Comparison of ENCODE assay signal across 8 mouse cellular contexts in the genomic region with DNA sequence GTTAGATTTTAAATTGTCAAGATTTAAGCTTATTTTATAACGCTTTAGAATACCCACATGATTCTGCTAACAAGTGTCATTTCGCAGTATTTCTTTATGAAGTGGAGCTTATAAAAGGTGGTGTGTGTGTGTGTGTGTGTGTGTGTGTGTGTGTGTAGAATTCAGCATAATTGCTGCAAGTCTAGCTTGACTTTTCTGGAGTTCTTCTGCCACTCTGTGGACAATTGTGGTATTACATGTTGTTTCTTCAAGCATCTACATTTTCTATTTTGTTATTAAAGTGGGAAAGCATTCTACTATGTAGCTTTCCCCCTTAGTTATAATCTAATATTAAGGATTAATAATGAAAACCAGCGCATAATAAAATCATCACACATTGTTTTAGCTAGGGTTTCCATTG.
DNase-seq lines count a peak whose midpoint lies in the region; ATAC-seq and TF ChIP-seq lines count a peak whose summit lies in the region.

No protein-coding gene starts in this region.

- peak; percentile 67 for TF ChIP-seq CTCF in heart, adult 2 months (IDR thresholded peaks at IDR 0.05)
- TF ChIP-seq CTCF in embryonic fibroblast, embryonic 13.5 days (IDR thresholded peaks at IDR 0.05; ENCODE audit: borderline replicate concordance, insufficient read depth, low read length), result no peak
- peak; percentile 86 for TF ChIP-seq CTCF in stomach, postnatal 0 days (IDR thresholded peaks at IDR 0.05; ENCODE audit: low read depth)

- peaks cover 2% of the 10 kb centered on the region for H3K4me1 ChIP-seq in heart, adult 2 months (ENCODE audit: control insufficient read depth, insufficient read depth, low read length)
- H3K4me1 ChIP-seq in heart, embryonic 12.5 days (replicated peaks), result peaks cover 10% of the 10 kb centered on the region
- H3K4me1 ChIP-seq in embryonic fibroblast, embryonic 13.5 days (ENCODE audit: control insufficient read depth, insufficient read depth, low read length), result peaks cover 5% of the 10 kb centered on the region
- H3K4me1 ChIP-seq in stomach, postnatal 0 days (replicated peaks; ENCODE audit: control insufficient read depth, insufficient read depth), result no peaks in the 10 kb centered on the region

- 25% methylated on average over 3 of the region's 3 CpGs for WGBS in heart, adult 2 months
- 16% methylated on average over 3 of the region's 3 CpGs for WGBS in heart, embryonic 12.5 days
- WGBS in stomach, postnatal 0 days, result 21% methylated on average over 3 of the region's 3 CpGs

- H3K36me3 ChIP-seq in heart, adult 2 months (ENCODE audit: control insufficient read depth, insufficient read depth, low read length), result no peaks in the 10 kb centered on the region
- no peaks in the 10 kb centered on the region for H3K36me3 ChIP-seq in heart, embryonic 12.5 days
- no peaks in the 10 kb centered on the region for H3K36me3 ChIP-seq in stomach, postnatal 0 days (ENCODE audit: control insufficient read depth, insufficient read depth, low read length)

- H3K4me3 ChIP-seq in heart, adult 2 months, result no peak overlapping the region
- H3K4me3 ChIP-seq in heart, embryonic 12.5 days, result no peak overlapping the region
- H3K4me3 ChIP-seq in embryonic fibroblast, embryonic 13.5 days (ENCODE audit: insufficient read depth, low read length), result no peak overlapping the region
- no peak overlapping the region for H3K4me3 ChIP-seq in stomach, postnatal 0 days (ENCODE audit: low read depth, low read length)

- H3K9ac ChIP-seq in heart, adult 2 months (ENCODE audit: low read depth, low read length), result no peak overlapping the region
- no peak overlapping the region for H3K9ac ChIP-seq in heart, embryonic 12.5 days
- H3K9ac ChIP-seq in stomach, postnatal 0 days (ENCODE audit: low read length), result no peak overlapping the region

- no peaks in the 10 kb centered on the region for H3K79me2 ChIP-seq in heart, adult 2 months (replicated peaks; ENCODE audit: control insufficient read depth, insufficient read depth, low read length)

- TF ChIP-seq EP300 in heart, adult 2 months (IDR thresholded peaks at IDR 0.05; ENCODE audit: insufficient read depth, low read depth, low read length), result no peak
- TF ChIP-seq EP300 in stomach, postnatal 0 days (optimal IDR thresholded peaks at IDR 0.05), result no peak

- H3K4me2 ChIP-seq in heart, embryonic 12.5 days, result no peak overlapping the region
- no peak overlapping the region for H3K4me2 ChIP-seq in stomach, postnatal 0 days (replicated peaks; ENCODE audit: low read depth)

- no peaks in the 10 kb centered on the region for H3K27me3 ChIP-seq in heart, adult 2 months (ENCODE audit: control insufficient read depth, insufficient read depth, low read length)
- H3K27me3 ChIP-seq in heart, embryonic 12.5 days (replicated peaks), result no peaks in the 10 kb centered on the region
- no peaks in the 10 kb centered on the region for H3K27me3 ChIP-seq in stomach, postnatal 0 days (ENCODE audit: control insufficient read depth, insufficient read depth, low read length)

- no peaks in the 10 kb centered on the region for H3K9me3 ChIP-seq in heart, embryonic 12.5 days (replicated peaks)
- H3K9me3 ChIP-seq in stomach, postnatal 0 days (ENCODE audit: control insufficient read depth, low read length), result no peaks in the 10 kb centered on the region

- ATAC-seq in heart, embryonic 12.5 days (ENCODE audit: insufficient number of reproducible peaks, low FRiP score), result no peak
- ATAC-seq in stomach, postnatal 0 days (ENCODE audit: low FRiP score, low TSS enrichment), result no peak

- intact Hi-C loops in heart, adult 2 months (cut with DNase I), result loop anchor here (2.0 to 10.0 kb wide), 2 partner anchors 274 to 540 kb away; no protein-coding TSS in a partner anchor

- no peak for DNase-seq in heart, adult 2 months
- peak; percentile 44 for DNase-seq in urinary bladder, postnatal 14 days (ENCODE audit: low spot score)
- DNase-seq in urinary bladder, adult 2 months (ENCODE audit: low spot score), result no peak
- DNase-seq in layer of hippocampus, adult 9-10 months (ENCODE audit: low spot score), result peak; percentile 87
- DNase-seq in stomach, postnatal 0 days (ENCODE audit: low spot score), result no peak
- DNase-seq in natural killer cell, adult 2 months (ENCODE audit: low spot score in 2 of 2), result no peak

- TF ChIP-seq POLR2A in heart, adult 2 months (IDR thresholded peaks at IDR 0.05; ENCODE audit: insufficient read depth, low read depth, low read length), result no peak
- no peak for TF ChIP-seq POLR2A in embryonic fibroblast, embryonic 13.5 days (IDR thresholded peaks at IDR 0.05; ENCODE audit: low read depth, low read length)

- no peak overlapping the region for H3K27ac ChIP-seq in heart, adult 2 months
- H3K27ac ChIP-seq in heart, embryonic 12.5 days (ENCODE audit: poor library complexity, severe bottlenecking), result no peak overlapping the region
- H3K27ac ChIP-seq in embryonic fibroblast, embryonic 13.5 days (ENCODE audit: insufficient read depth, low read length), result peak overlapping the region; percentile 9; the same call in 1 of the 2 replicates
- H3K27ac ChIP-seq in stomach, postnatal 0 days (replicated peaks), result no peak overlapping the region

Comparison
In these comparisons a context has a peak if more than half of its experiments do, and no peak if none do; other contexts are left out.
1. DNase-seq: peak in urinary bladder, postnatal 14 days (single experiment) and layer of hippocampus, adult 9-10 months (single experiment); none in heart, adult 2 months (0 of 2), urinary bladder, adult 2 months (single experiment), stomach, postnatal 0 days (single experiment) and natural killer cell, adult 2 months (0 of 2).